Mouse (Mus musculus): ENCODE results near the gene Snx32. TPM values are rescaled to one million over a fixed set of nuclear protein-coding genes. Genes with fewer than 3 reads are reported as not detected.

Gene Snx32
- polyA plus RNA-seq, 1 experiment from 2014 or later: 5.7 TPM

DNA sequence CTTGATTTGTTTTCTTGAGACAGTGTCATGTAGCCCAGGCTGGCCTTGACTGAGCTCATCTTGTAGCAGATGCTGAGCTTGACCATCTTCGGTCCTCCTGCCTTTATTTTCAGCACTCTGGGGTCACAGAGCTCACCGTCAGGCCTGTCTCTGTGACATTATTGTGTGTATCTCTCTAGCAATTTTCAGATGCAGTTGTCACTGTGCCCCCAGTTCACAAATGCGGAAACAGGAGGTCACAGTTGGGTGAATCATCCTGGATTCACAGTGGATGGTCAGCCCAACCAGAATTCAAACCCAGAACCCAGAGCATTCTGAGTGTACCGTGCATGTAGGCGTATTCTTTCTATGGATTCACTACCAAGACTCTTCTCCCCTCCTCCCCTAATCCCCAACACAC lies 64.6 kb downstream of the Snx32 start:
- Histone ChIP-seq H3K9ac (ENCODE audit: low read depth, low read length) (no peak overlapping the region), H3K27me3 (ENCODE audit: control insufficient read depth, insufficient read depth, low read depth, low read length) (peaks cover 49% of the 10 kb centered on the region), H3K4me3 (ENCODE audit: low read depth, low read length) (no peak overlapping the region), H3K36me3 (ENCODE audit: control insufficient read depth, insufficient read depth) (no peaks in the 10 kb centered on the region), H3K4me1 (ENCODE audit: control insufficient read depth, low read depth, low read length) (peaks cover 22% of the 10 kb centered on the region), H3K4me2 (ENCODE audit: low read depth, low read length) (no peak overlapping the region), H3K27ac (ENCODE audit: low read length) (no peak overlapping the region), H3K9me3 (replicated peaks; ENCODE audit: control insufficient read depth, low read length) (no peaks in the 10 kb centered on the region)
- ATAC-seq (ENCODE audit: low read depth): no peak
- WGBS (ENCODE audit: insufficient replicate concordance): 70% methylated on average over 5 of the region's 5 CpGs

DNA sequence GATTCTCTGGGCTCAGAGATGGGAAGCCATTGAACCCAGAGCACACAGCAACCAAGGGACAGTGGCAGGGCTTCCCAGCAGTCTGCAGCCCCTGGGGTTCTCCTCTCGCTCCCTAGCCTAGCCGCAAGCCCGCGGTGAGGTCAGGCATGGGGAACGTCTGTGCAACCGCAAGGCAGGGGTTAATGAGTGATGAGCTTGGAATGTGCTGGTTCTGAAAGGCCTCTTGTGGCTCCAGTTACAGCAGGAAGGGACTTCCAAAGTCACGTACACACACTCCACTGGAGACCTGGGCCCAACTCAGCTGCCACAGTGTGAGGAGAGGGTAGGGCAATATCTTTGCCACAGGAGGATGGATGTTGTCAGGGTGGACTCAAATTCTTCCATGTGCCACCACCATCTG lies 65.4 kb downstream of the Snx32 start:
- ATAC-seq (ENCODE audit: low read depth): no peak
- H3K4me2 ChIP-seq (ENCODE audit: low read depth, low read length): no peak overlapping the region
- no peaks in the 10 kb centered on the region; the same call in 1 of the 2 replicates for H3K9me3 ChIP-seq (replicated peaks; ENCODE audit: control insufficient read depth, low read length)
- WGBS (ENCODE audit: insufficient replicate concordance): 42% methylated on average over 7 of the region's 7 CpGs
- no peak overlapping the region for H3K27ac ChIP-seq (ENCODE audit: low read length)
- peaks cover 22% of the 10 kb centered on the region for H3K4me1 ChIP-seq (ENCODE audit: control insufficient read depth, low read depth, low read length)
- no peak overlapping the region for H3K9ac ChIP-seq (ENCODE audit: low read depth, low read length)
- no peak overlapping the region for H3K4me3 ChIP-seq (ENCODE audit: low read depth, low read length)
- no peaks in the 10 kb centered on the region for H3K36me3 ChIP-seq (ENCODE audit: control insufficient read depth, insufficient read depth)
- H3K27me3 ChIP-seq (ENCODE audit: control insufficient read depth, insufficient read depth, low read depth, low read length): peaks cover 42% of the 10 kb centered on the region

GRCm38 (mm10) chr19:5444371-5444908 lies 65.9 kb downstream of the Snx32 start:
- Histone ChIP-seq H3K9me3 (replicated peaks; ENCODE audit: control insufficient read depth, low read length) (no peaks in the 10 kb centered on the region; the same call in 1 of the 2 replicates), H3K36me3 (ENCODE audit: control insufficient read depth, insufficient read depth) (no peaks in the 10 kb centered on the region), H3K9ac (ENCODE audit: low read depth, low read length) (no peak overlapping the region), H3K27me3 (ENCODE audit: control insufficient read depth, insufficient read depth, low read depth, low read length) (peaks cover 37% of the 10 kb centered on the region), H3K4me2 (ENCODE audit: low read depth, low read length) (no peak overlapping the region), H3K4me1 (ENCODE audit: control insufficient read depth, low read depth, low read length) (peaks cover 22% of the 10 kb centered on the region), H3K27ac (ENCODE audit: low read length) (no peak overlapping the region), H3K4me3 (ENCODE audit: low read depth, low read length) (no peak overlapping the region)
- WGBS (ENCODE audit: insufficient replicate concordance): 49% methylated on average over 9 of the region's 9 CpGs
- ATAC-seq (ENCODE audit: low read depth): no peak

Other genes starting within 250 kb of the Snx32 start
- 6.8 and 8.1 TPM in 2 replicates for gene Pacs1, start 237.4 kb downstream of the Snx32 start, polyA plus RNA-seq (2015; fragmentation: Nextera tagmentation; extraction: Ambion mirVana)
- gene Sf3b2, start 215.1 kb downstream of the Snx32 start, polyA plus RNA-seq (2015; fragmentation: Nextera tagmentation; extraction: Ambion mirVana): 103 TPM in 2 replicates
- 0.08 TPM in 1 of 2 replicates, not detected in the other for gene Gal3st3, start 212.2 kb downstream of the Snx32 start, polyA plus RNA-seq (2015; fragmentation: Nextera tagmentation; extraction: Ambion mirVana)
- gene Catsper1, start 174.8 kb downstream of the Snx32 start, polyA plus RNA-seq (2015; fragmentation: Nextera tagmentation; extraction: Ambion mirVana): not detected in 2 replicates
- gene Cst6, start 161.0 kb downstream of the Snx32 start, polyA plus RNA-seq (2015; fragmentation: Nextera tagmentation; extraction: Ambion mirVana): 0.57 TPM in 1 of 2 replicates, not detected in the other
- 22.4 and 23.5 TPM in 2 replicates for gene Eif1ad, start 143.8 kb downstream of the Snx32 start, polyA plus RNA-seq (2015; fragmentation: Nextera tagmentation; extraction: Ambion mirVana)
- 189 and 214 TPM in 2 replicates for gene Banf1, start 143.4 kb downstream of the Snx32 start, polyA plus RNA-seq (2015; fragmentation: Nextera tagmentation; extraction: Ambion mirVana)
- 23.8 and 25.8 TPM in 2 replicates for gene Sart1, start 121.8 kb downstream of the Snx32 start, polyA plus RNA-seq (2015; fragmentation: Nextera tagmentation; extraction: Ambion mirVana)
- gene Tsga10ip, start 108.0 kb downstream of the Snx32 start, polyA plus RNA-seq (2015; fragmentation: Nextera tagmentation; extraction: Ambion mirVana): 0.05 and 0.26 TPM in 2 replicates
- gene Drap1, start 85.6 kb downstream of the Snx32 start, polyA plus RNA-seq (2015; fragmentation: Nextera tagmentation; extraction: Ambion mirVana): 61.4 and 64.5 TPM in 2 replicates
- gene AI837181, start 85.4 kb downstream of the Snx32 start, polyA plus RNA-seq (2015; fragmentation: Nextera tagmentation; extraction: Ambion mirVana): 6.1 and 7.1 TPM in 2 replicates
- not detected in 2 replicates for gene Fosl1, start 63.0 kb downstream of the Snx32 start, polyA plus RNA-seq (2015; fragmentation: Nextera tagmentation; extraction: Ambion mirVana)
- gene Ccdc85b, start 52.6 kb downstream of the Snx32 start, polyA plus RNA-seq (2015; fragmentation: Nextera tagmentation; extraction: Ambion mirVana): 0.86 and 0.97 TPM in 2 replicates
- gene Fibp, start 49.9 kb downstream of the Snx32 start, polyA plus RNA-seq (2015; fragmentation: Nextera tagmentation; extraction: Ambion mirVana): 25.9 and 27.2 TPM in 2 replicates
- gene Ctsw, start 42.0 kb downstream of the Snx32 start, polyA plus RNA-seq (2015; fragmentation: Nextera tagmentation; extraction: Ambion mirVana): 0.36 and 0.58 TPM in 2 replicates
- 13.5 and 15.8 TPM in 2 replicates for gene Efemp2, start 36.6 kb downstream of the Snx32 start, polyA plus RNA-seq (2015; fragmentation: Nextera tagmentation; extraction: Ambion mirVana)
- gene Mus81, start 22.1 kb downstream of the Snx32 start, polyA plus RNA-seq (2015; fragmentation: Nextera tagmentation; extraction: Ambion mirVana): 12.7 and 15.6 TPM in 2 replicates
- 930 and 955 TPM in 2 replicates for gene Cfl1, start 20.1 kb downstream of the Snx32 start, polyA plus RNA-seq (2015; fragmentation: Nextera tagmentation; extraction: Ambion mirVana)
- 0.09 and 0.14 TPM in 2 replicates for gene 1700020D05Rik, start 6.8 kb downstream of the Snx32 start, polyA plus RNA-seq (2015; fragmentation: Nextera tagmentation; extraction: Ambion mirVana)
- 0.04 and 0.31 TPM in 2 replicates for gene Ovol1, start 50.1 kb upstream of the Snx32 start, polyA plus RNA-seq (2015; fragmentation: Nextera tagmentation; extraction: Ambion mirVana)
- gene Ap5b1, start 57.5 kb upstream of the Snx32 start, polyA plus RNA-seq (2015; fragmentation: Nextera tagmentation; extraction: Ambion mirVana): 3.5 and 4.4 TPM in 2 replicates
- 92.2 and 115 TPM in 2 replicates for gene Rnaseh2c, start 91.3 kb upstream of the Snx32 start, polyA plus RNA-seq (2015; fragmentation: Nextera tagmentation; extraction: Ambion mirVana)
- gene Kat5, start 99.7 kb upstream of the Snx32 start, polyA plus RNA-seq (2015; fragmentation: Nextera tagmentation; extraction: Ambion mirVana): 15.9 and 16.4 TPM in 2 replicates
- 21.6 and 23.6 TPM in 2 replicates for gene Rela, start 126.9 kb upstream of the Snx32 start, polyA plus RNA-seq (2015; fragmentation: Nextera tagmentation; extraction: Ambion mirVana)
- 19.7 and 22.3 TPM in 2 replicates for gene Sipa1, start 153.2 kb upstream of the Snx32 start, polyA plus RNA-seq (2015; fragmentation: Nextera tagmentation; extraction: Ambion mirVana)
- 12.9 and 15.2 TPM in 2 replicates for gene Map3k11, start 178.2 kb upstream of the Snx32 start, polyA plus RNA-seq (2015; fragmentation: Nextera tagmentation; extraction: Ambion mirVana)
- 8.2 and 9.7 TPM in 2 replicates for gene Pcnx3, start 178.4 kb upstream of the Snx32 start, polyA plus RNA-seq (2015; fragmentation: Nextera tagmentation; extraction: Ambion mirVana)
- gene Kcnk7, start 193.8 kb upstream of the Snx32 start, polyA plus RNA-seq (2015; fragmentation: Nextera tagmentation; extraction: Ambion mirVana): 0.14 TPM in 2 replicates
- 104 and 105 TPM in 2 replicates for gene Ehbp1l1, start 215.8 kb upstream of the Snx32 start, polyA plus RNA-seq (2015; fragmentation: Nextera tagmentation; extraction: Ambion mirVana)
- gene Fam89b, start 219.1 kb upstream of the Snx32 start, polyA plus RNA-seq (2015; fragmentation: Nextera tagmentation; extraction: Ambion mirVana): 29.7 and 32.5 TPM in 2 replicates
- 0.74 and 4.6 TPM in 2 replicates for gene Ltbp3, start 230.4 kb upstream of the Snx32 start, polyA plus RNA-seq (2015; fragmentation: Nextera tagmentation; extraction: Ambion mirVana)